Mouse (Mus musculus) E14TG2a.4 (cell line): Measurements from ENCODE around the gene Kdm6b.
"Not testable (repeated sequence)": the region's sequence is repeated elsewhere in the genome, so short reads cannot be mapped to it uniquely, and the experiment has no call there.

ENCODE experiments used
- H3K27me3 ChIP-seq: 2 replicates; pipeline ENCODE4 v1.6.1; 2014; ENCODE audit warnings: low read length, control low read depth; ENCODE audit not compliant: insufficient read depth
- H3K36me3 ChIP-seq: 2 replicates; pipeline ENCODE4 v1.6.1; 2014; ENCODE audit warnings: low read length, control low read depth; ENCODE audit not compliant: insufficient read depth
- H3K4me1 ChIP-seq: replicated peaks from 2 replicates; pipeline ENCODE4 v1.6.1; 2014; ENCODE audit warnings: low read depth, low read length, control low read depth
- H3K4me3 ChIP-seq: replicated peaks from 2 replicates; pipeline ENCODE4 v1.5.1; 2014; ENCODE audit warnings: mild to moderate bottlenecking, low read length
- H3K9me3 ChIP-seq: 2 replicates; pipeline ENCODE4 v1.6.1; 2014; ENCODE audit warnings: low read length, control low read depth
- CTCF ChIP-seq: conservative IDR thresholded peaks from 2 replicates; pipeline ENCODE4 v1.5.1; 2014; ENCODE audit warnings: low read length
- NANOG ChIP-seq: IDR thresholded peaks from 2 replicates; pipeline ENCODE4 v1.6.1; 2014; ENCODE audit warnings: borderline replicate concordance, low read length, mixed read lengths
- POU5F1 ChIP-seq: IDR thresholded peaks from 2 replicates; pipeline ENCODE4 v1.6.1; 2014; ENCODE audit warnings: low read length, borderline replicate concordance

Gene Kdm6b

GRCm38 (mm10) chr11:69397581-69398057, 15.9 kb downstream of the Kdm6b start:
- TF ChIP-seq POU5F1, result no peak
- no peak for TF ChIP-seq NANOG
- peaks cover 62% of the 10 kb centered on the region for H3K4me1 ChIP-seq
- no peaks in the 10 kb centered on the region for H3K9me3 ChIP-seq
- H3K36me3 ChIP-seq, result peaks cover 32% of the 10 kb centered on the region
- 0 out of 2 replicates have a peak, but pooled peaks cover 9% of the 10 kb centered on the region for H3K27me3 ChIP-seq
- peak overlapping the region; percentile 88 for H3K4me3 ChIP-seq

DNA sequence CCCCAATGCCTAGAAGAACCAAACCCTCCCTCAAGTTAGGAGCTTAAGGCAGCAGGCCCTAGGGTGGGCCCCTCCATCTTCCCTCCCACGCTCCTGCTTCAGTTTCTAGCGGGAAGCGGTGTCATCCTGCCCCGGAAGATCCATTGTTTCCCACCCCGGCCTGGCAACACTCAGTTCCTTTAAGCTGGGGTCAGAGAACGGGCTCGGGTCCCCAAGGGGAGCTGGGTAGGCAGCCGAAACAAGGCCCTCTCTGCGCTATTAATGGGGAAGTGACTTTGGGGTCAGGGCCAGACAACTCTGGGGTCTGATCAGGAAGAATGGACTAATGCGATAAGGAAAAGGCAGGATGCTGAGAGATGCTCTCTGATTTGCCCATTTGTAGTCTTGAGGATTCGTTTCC, 16.7 kb downstream of the Kdm6b start:
- Histone ChIP-seq H3K27me3 (0 out of 2 replicates have a peak, but pooled peaks cover 9% of the 10 kb centered on the region), H3K9me3 (no peaks in the 10 kb centered on the region), H3K4me3 (peak overlapping the region; percentile 88), H3K4me1 (peaks cover 60% of the 10 kb centered on the region), H3K36me3 (peaks cover 31% of the 10 kb centered on the region)
- TF ChIP-seq POU5F1 (no peak), NANOG (no peak), CTCF (no peak)

- Histone ChIP-seq H3K36me3 (peaks cover 28% of the 10 kb centered on the region), H3K9me3 (no peaks in the 10 kb centered on the region), H3K4me1 (peaks cover 58% of the 10 kb centered on the region), H3K27me3 (0 out of 2 replicates have a peak, but pooled peaks cover 9% of the 10 kb centered on the region), H3K4me3 (peak overlapping the region; percentile 88)
- TF ChIP-seq POU5F1 (no peak), CTCF (no peak), NANOG (no peak)
Observed at GRCm38 (mm10) chr11:69395634-69396373, 17.7 kb downstream of the Kdm6b start.

DNA sequence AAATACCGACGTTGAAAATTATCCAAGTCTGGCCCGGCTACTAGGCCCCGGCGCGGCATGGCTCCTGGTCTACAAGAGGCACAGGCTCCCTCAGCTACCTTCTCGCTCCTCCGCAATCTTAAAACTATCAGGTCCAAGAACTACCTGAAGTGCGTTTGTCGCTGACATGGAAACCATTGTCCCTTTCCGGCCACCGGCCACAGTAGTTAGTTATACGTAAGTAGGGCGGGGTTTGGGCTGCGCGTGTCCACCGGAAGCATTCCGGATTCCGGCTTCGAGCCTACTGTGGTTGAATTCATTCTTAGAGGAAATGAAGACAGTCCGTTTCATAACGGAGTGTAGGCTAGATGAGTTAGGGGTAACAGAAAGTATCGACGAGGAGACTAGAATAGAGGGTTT, 18.2 kb downstream of the Kdm6b start, which contains the start of the genes Naa38 and Cyb5d1:
Gene Naa38 (plus strand): TSS at position 253 of the 399 bp plus-strand sequence.
Gene Cyb5d1 (minus strand): TSS at position 397 of the 399 bp plus-strand sequence.
- H3K4me1 ChIP-seq, result peaks cover 56% of the 10 kb centered on the region
- not testable (repeated sequence) for H3K27me3 ChIP-seq, H3K9me3 ChIP-seq
- peaks cover 22% of the 10 kb centered on the region for H3K36me3 ChIP-seq
- H3K4me3 ChIP-seq, result peak within 1 kb of the TSS; percentile 88

DNA sequence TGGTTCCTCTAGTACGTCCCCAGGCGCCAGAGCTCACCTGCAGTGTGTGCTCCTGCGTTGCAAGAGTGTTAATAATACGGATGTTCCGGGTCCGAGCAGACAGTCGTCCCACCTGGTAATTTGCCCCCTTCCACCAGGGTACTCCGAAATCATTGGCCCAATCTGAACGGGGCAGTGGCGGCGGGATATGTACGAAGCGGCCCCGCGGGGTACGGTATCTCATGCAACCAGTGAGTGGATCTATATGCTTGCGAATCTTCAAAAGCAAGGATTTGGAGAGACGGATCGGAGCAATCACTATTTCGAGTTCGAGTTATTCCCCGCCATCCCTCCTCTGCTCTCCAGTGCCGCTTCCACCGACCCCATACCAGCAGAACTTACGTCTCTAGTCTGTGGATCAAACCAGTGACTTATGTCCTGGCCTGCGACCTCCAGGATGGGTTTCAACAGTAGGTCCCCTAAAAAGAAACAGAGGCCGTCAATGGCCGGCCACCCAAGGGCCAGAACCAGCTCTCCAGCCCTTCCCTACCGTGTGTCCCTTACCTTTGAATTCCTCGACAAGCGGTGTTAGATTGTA, 18.8 kb downstream of the Kdm6b start:
- Histone ChIP-seq H3K36me3 (peaks cover 19% of the 10 kb centered on the region), H3K4me1 (peaks cover 58% of the 10 kb centered on the region), H3K4me3 (peak overlapping the region; percentile 88)
- not testable (repeated sequence) for H3K27me3 ChIP-seq, H3K9me3 ChIP-seq

DNA sequence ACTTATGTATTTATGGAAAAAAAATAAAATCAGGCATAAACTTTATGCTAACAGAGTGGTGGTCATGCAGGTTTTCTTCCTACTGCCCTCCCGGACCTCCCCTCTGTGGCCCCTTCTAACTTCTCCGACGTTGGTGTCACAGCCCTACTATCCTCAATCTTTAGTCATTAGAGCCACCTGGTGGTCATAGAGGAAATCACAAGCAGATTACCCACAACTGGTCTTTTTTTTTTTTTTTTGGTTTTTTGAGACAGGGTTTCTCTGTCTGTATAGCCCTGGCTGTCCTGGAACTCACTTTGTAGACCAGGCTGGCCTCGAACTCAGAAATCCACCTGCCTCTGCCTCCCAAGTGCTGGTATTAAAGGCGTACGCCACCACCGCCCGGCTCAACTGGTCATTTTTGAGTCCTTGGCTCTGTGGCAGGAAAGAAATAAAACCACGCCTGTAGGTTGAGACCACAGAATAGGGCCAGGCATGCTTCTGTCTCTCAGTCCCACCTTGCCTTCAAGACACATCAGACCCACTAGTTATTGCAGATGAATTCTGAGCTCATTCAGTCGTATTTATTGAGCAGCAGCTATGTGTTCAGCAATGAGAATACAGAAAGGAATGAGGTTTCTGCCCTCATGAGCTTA, 23.0 kb downstream of the Kdm6b start:
- no peak for TF ChIP-seq NANOG
- TF ChIP-seq POU5F1, result no peak
- peak; percentile 48 for TF ChIP-seq CTCF
- no peaks in the 10 kb centered on the region for H3K9me3 ChIP-seq
- H3K4me3 ChIP-seq, result no peak overlapping the region
- peaks cover 34% of the 10 kb centered on the region for H3K4me1 ChIP-seq
- H3K27me3 ChIP-seq, result no peaks in the 10 kb centered on the region
- H3K36me3 ChIP-seq, result peaks cover 24% of the 10 kb centered on the region

GRCm38 (mm10) chr11:69389531-69390399, 23.7 kb downstream of the Kdm6b start:
- Histone ChIP-seq H3K27me3 (no peaks in the 10 kb centered on the region), H3K4me1 (peaks cover 34% of the 10 kb centered on the region), H3K36me3 (peaks cover 24% of the 10 kb centered on the region), H3K9me3 (no peaks in the 10 kb centered on the region), H3K4me3 (no peak overlapping the region)
- TF ChIP-seq CTCF, result no peak
- TF ChIP-seq NANOG, result no peak
- no peak for TF ChIP-seq POU5F1

GRCm38 (mm10) chr11:69388680-69389079, 24.8 kb downstream of the Kdm6b start:
- no peaks in the 10 kb centered on the region for H3K27me3 ChIP-seq
- H3K36me3 ChIP-seq, result peaks cover 26% of the 10 kb centered on the region
- no peak overlapping the region for H3K4me3 ChIP-seq
- TF ChIP-seq POU5F1 (no peak), CTCF (no peak), NANOG (no peak)
- H3K4me1 ChIP-seq, result peaks cover 25% of the 10 kb centered on the region
- no peaks in the 10 kb centered on the region for H3K9me3 ChIP-seq
